Mouse (Mus musculus) spleen, adult 2 months (tissue): ENCODE results near the gene Kit.

ENCODE experiments used
- CTCF ChIP-seq: fragments of 200-500 bp; IDR thresholded peaks from 2 replicates; pipeline ENCODE4 v1.5.1; 2011; ENCODE audit warnings: mild to moderate bottlenecking, inconsistent platforms; ENCODE audit not compliant: insufficient read depth, insufficient read length, insufficient replicate concordance; ENCODE audit errors: extremely low read depth
- POLR2A ChIP-seq: fragments of 200-500 bp; IDR thresholded peaks from 2 replicates; pipeline ENCODE4 v1.6.1; 2011; ENCODE audit warnings: low read depth, low read length, inconsistent platforms

GRCm38 (mm10) chr5:75595319-75595718, 20.6 kb downstream of the Kit start:
- TF ChIP-seq POLR2A (no peak), CTCF (no peak)
